Mouse (Mus musculus) olfactory bulb, adult 2 months (tissue): Measurements from ENCODE around the gene Dppa3.

Experiments
- CTCF ChIP-seq: fragments of 200-500 bp; IDR thresholded peaks from 2 replicates; pipeline ENCODE4 v1.5.1; 2012; ENCODE audit warnings: low read depth, mild to moderate bottlenecking, low read length, moderate library complexity; ENCODE audit not compliant: insufficient read depth
- POLR2A ChIP-seq: fragments of 200-500 bp; IDR thresholded peaks from 2 replicates; pipeline ENCODE4 v1.6.1; 2012; ENCODE audit warnings: mild to moderate bottlenecking, low read depth, low read length, moderate library complexity; ENCODE audit not compliant: insufficient read depth

GRCm38 (mm10) chr6:122665866-122666265, 39.7 kb downstream of the Dppa3 start:
- TF ChIP-seq CTCF, result no peak
- TF ChIP-seq POLR2A, result no peak
